Mouse (Mus musculus) layer of hippocampus, adult 2 months (tissue): Measurements from ENCODE around the gene Vps9d1. TPM values are rescaled to one million over a fixed set of nuclear protein-coding genes. Genes with fewer than 3 reads are reported as not detected.
"Not testable (repeated sequence)": the region's sequence is repeated elsewhere in the genome, so short reads cannot be mapped to it uniquely, and the experiment has no call there.

Source experiments
- DNase-seq, 2 experiments: peaks; one replicate each; pipeline ENCODE4 v3.0.0; 2022; ENCODE audit warnings: low spot score in 2 of 2
- H3K27ac ChIP-seq: fragments of 200-600 bp; 2 replicates; pipeline ENCODE4 v1.8.1; 2022
- H3K4me3 ChIP-seq: fragments of 200-600 bp; 2 replicates; pipeline ENCODE4 v1.8.1; 2022; ENCODE audit warnings: mild to moderate bottlenecking
- CTCF ChIP-seq: fragments of 200-600 bp; conservative IDR thresholded peaks from 2 replicates; pipeline ENCODE4 v1.8.1; 2022; ENCODE audit warnings: antibody characterized with exemption, mild to moderate bottlenecking, moderate library complexity
- long read RNA-seq, 2 experiments: library from polyadenylated mRNA; stranded (forward); transcript quantifications; one replicate each; pipeline ENCODE4 v2.0.0; 2021; ENCODE audit warnings: borderline mapping rate in 2 of 2
- total RNA-seq, 2 experiments: library from RNA; stranded (reverse); gene quantifications; 2 replicates each; pipeline ENCODE4 v1.2.3; 2021

Gene Vps9d1
- 10 to 100 TPM; 59.5 to 70.3 TPM for total RNA-seq
- long read RNA-seq, experiment 1, partial matches to known transcripts, result 11 of 25 reads
- long read RNA-seq, experiment 1, other reads (novel, unspliced or antisense), result 11 of 25 reads
- long read RNA-seq, experiment 2, transcript Vps9d1-203 (15 exons, 2,952 nt), result major isoform, 20 of 54 reads
- long read RNA-seq, experiment 2, partial matches to known transcripts, result 14 of 54 reads
- long read RNA-seq, experiment 2, other reads (novel, unspliced or antisense), result 19 of 54 reads

- Histone ChIP-seq H3K27ac (peak within 1 kb of the TSS; percentile 99), H3K4me3 (peak within 1 kb of the TSS; percentile 98)
- DNase-seq, result peak; percentile 68 to 83
- 0 out of 2 replicates have a peak, but pooled peaks have one; percentile 17 for TF ChIP-seq CTCF
Observed at GRCm38 (mm10) chr8:123254099-123254885, at the start of gene Vps9d1, which contains the start of gene Zfp276. Gene Vps9d1, minus strand, starts transcription at chr8:123254348. Gene Zfp276, plus strand, starts transcription at chr8:123254195.

DNA sequence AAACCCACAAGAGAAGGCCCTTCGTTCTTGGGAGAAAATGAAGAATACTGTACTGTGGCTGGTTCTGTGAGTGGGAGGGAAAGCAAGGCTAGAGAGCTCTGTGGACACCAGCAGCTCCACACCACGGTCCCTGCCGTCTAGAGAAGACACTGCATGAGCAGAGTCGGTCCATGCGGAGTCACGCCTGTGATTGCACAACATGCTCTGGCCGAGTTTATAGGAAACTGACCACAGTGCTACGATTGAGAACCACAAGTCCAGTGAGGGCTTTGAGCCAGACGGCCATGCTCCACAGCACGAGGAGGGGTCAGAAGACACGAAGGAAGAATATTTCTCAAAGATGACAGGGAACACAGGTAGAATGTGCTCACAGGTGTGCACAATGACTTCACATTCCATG is 44.2 kb upstream of the Vps9d1 start:
- no peak for DNase-seq
- no peak for TF ChIP-seq CTCF
- Histone ChIP-seq H3K27ac (no peak overlapping the region), H3K4me3 (no peak overlapping the region)

GRCm38 (mm10) chr8:123292785-123293184 is 38.6 kb upstream of the Vps9d1 start:
- H3K27ac ChIP-seq, result no peak overlapping the region
- TF ChIP-seq CTCF, result no peak
- no peak for DNase-seq
- H3K4me3 ChIP-seq, result no peak overlapping the region

DNA sequence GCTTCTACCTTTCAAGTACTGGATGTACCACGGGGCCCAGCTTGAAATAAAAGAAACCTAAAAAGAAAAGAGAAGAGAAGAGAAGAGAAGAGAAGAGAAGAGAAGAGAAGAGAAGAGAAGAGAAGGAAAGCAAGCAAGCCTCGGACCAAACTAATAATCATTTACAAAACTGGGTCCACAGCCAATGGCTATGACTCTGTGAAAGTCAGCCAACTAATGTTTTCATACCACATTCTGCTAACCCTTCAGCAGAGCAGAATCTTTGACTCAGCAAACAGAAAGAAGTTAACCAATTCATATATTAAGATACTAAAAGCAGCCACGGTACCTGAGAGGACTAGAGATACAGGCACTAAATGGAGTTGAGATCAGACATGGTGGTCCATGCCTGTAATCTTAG is 38.1 kb upstream of the Vps9d1 start:
- no peak overlapping the region for H3K27ac ChIP-seq
- TF ChIP-seq CTCF, result no peak
- no peak for DNase-seq
- H3K4me3 ChIP-seq, result no peak overlapping the region

GRCm38 (mm10) chr8:123291716-123292115 is 37.6 kb upstream of the Vps9d1 start:
- no peak for DNase-seq
- H3K4me3 ChIP-seq, result no peak overlapping the region

DNA sequence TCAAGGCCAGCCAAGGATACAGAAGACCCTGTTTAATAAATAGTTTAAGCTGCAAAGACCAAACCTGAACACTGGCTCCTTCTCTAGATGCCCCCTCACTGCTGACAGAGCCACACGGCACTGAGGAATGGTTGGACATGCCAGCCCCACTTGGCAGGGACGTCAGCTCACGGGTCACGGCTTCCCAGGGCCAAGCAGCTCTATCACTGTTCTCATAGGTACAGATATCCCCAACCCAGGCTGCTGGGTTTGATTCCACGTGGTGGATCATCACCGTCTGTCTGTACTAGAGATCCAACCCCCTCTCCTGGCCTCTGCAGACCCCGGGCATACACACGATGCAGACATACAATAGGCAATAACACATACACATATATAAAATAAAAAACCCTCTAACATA is 36.5 kb upstream of the Vps9d1 start:
- TF ChIP-seq CTCF, result no peak
- no peak overlapping the region for H3K27ac ChIP-seq
- DNase-seq, result no peak
- no peak overlapping the region for H3K4me3 ChIP-seq

More at GRCm38 (mm10) chr8:123291716-123292115, 37.6 kb upstream of the Vps9d1 start:
- no peak overlapping the region for H3K27ac ChIP-seq
- no peak for TF ChIP-seq CTCF

- Histone ChIP-seq H3K27ac (no peak overlapping the region), H3K4me3 (no peak overlapping the region)
- peak; percentile 67 for TF ChIP-seq CTCF
- peak in 1 of 2 experiments; percentile 36 for DNase-seq
Observed at GRCm38 (mm10) chr8:123290166-123290565, 36.0 kb upstream of the Vps9d1 start.

DNA sequence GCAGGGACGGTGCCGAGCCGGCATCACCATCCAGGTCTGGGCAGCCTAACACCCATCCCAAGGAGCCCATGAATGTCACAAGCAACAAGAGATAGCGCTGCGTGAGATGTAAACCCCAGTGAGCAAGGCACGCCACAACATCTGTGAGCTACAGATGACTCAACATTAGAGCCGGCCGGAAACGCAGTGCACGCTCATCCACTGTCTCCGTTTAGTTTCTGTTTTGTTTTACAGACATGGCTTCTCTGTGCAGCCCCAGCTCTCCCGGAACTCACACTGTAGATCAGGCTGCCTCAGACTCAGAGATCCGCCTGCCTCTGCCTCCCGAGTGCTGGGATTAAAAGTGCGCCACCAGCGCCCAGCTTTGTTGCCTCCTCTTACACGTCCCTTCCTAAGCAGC is 33.2 kb upstream of the Vps9d1 start:
- TF ChIP-seq CTCF, result no peak
- no peak for DNase-seq
- no peak overlapping the region for H3K4me3 ChIP-seq

DNA sequence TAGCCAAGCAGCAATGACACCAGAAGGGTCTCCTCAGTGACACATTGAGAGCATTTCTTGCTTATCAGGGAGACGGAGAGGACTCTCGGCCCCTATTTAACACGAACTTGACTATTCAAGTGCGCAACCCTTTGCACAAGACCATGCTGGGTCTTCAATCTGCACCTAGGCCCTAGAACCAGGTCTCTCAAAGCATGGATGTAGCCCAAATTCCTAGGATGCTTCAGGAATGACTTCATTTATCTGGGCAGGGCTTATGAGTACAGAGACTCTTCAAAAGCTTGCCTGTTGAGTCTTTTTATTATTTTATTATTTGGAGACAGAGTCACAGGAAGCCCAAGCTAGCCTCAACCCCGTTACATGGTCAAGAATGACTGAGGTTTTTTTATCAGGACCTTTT is 30.3 kb upstream of the Vps9d1 start:
- no peak for DNase-seq
- H3K4me3 ChIP-seq, result no peak overlapping the region
- H3K27ac ChIP-seq, result no peak overlapping the region
- TF ChIP-seq CTCF, result no peak

More for the DNA sequence above, 33.2 kb upstream of the Vps9d1 start:
- no peak overlapping the region for H3K27ac ChIP-seq

GRCm38 (mm10) chr8:123283991-123284390 is 29.8 kb upstream of the Vps9d1 start:
- DNase-seq, result no peak
- H3K27ac ChIP-seq, result no peak overlapping the region
- TF ChIP-seq CTCF, result no peak
- no peak overlapping the region for H3K4me3 ChIP-seq

- DNase-seq, H3K4me3 ChIP-seq, H3K27ac ChIP-seq: not testable (repeated sequence)
Observed at GRCm38 (mm10) chr8:123282994-123283393, 28.8 kb upstream of the Vps9d1 start.

- Histone ChIP-seq H3K4me3 (no peak overlapping the region), H3K27ac (no peak overlapping the region)
- no peak for DNase-seq
- TF ChIP-seq CTCF, result no peak
Observed at GRCm38 (mm10) chr8:123280302-123281094, 26.4 kb upstream of the Vps9d1 start.

DNA sequence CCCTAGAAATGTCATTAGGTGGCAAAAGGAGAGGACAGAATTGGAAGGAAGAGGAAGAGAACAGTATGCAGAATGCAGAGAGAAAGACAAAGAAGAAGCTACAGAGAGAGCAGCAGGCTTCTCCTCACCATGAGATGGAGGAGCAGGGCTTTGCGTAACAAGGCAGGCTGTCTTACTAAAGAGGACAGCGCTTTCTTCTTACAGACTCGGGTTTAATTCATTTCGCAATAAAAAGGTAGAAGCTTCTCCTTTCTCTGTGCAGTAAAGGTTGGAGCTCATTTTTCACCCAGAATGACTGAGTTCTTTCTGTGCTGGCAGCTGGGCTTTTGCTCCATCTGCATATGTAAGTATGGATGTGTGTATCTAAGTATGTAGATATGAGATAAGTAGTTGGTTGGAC is 25.7 kb upstream of the Vps9d1 start:
- DNase-seq, result no peak
- H3K4me3 ChIP-seq, result no peak overlapping the region
- no peak for TF ChIP-seq CTCF
- H3K27ac ChIP-seq, result no peak overlapping the region
